Mouse (Mus musculus) embryo, embryonic 11.5 days (tissue): ENCODE data around the gene AY358078.
A peak's percentile ranks its signal among the peaks of the same experiment; 100 is the strongest.
"Not testable (repeated sequence)": the region's sequence is repeated elsewhere in the genome, so short reads cannot be mapped to it uniquely, and the experiment has no call there.

Experiments
- DNase-seq: peaks from one replicate; pipeline ENCODE4 v3.0.0-alpha.2; 2012; ENCODE audit warnings: low read depth, low spot score

The AY358078 gene

DNA sequence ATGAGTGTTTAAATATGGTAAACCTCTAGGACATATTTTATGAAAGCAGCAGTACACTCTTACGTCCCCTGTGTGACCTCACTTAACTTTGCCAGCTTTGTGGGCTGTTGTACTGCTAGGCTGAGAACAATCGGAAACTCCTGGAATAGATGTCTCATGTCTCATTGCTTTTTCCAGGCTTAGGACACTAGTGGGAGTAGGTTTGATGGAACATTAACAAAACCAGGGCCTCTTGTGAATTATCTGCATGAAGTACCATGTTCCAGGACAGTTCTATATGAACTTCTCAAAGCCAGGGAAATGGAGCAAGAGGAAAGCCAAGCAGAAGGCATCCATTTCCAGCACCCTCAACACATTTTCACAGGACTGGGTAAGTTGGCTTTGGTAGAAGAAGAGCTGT lies at the start of gene AY358078:
TSS of gene AY358078 (plus strand) at position 301 of the 400 bp plus-strand sequence.
- DNase-seq = no peak

DNA sequence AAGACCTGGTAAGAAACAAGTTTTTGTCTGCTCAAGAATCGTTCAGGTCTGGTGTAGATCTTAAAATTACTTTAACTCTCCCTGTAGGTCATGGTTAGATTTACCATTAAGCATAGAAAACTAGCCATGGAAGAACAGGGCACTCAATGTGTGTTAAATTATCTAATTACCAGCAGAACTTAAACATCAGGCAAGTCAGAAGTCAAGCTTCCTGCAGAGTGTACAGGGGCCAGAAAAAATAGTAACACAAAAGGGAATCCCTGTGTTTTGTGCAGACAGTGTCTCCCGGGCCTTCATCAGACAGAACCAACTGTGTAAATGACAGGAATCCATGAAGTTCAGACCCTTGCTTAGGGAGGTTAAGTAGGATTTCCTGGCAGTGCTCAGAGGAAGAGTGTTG lies 43.9 kb upstream of the AY358078 start:
- no peak for DNase-seq

DNA sequence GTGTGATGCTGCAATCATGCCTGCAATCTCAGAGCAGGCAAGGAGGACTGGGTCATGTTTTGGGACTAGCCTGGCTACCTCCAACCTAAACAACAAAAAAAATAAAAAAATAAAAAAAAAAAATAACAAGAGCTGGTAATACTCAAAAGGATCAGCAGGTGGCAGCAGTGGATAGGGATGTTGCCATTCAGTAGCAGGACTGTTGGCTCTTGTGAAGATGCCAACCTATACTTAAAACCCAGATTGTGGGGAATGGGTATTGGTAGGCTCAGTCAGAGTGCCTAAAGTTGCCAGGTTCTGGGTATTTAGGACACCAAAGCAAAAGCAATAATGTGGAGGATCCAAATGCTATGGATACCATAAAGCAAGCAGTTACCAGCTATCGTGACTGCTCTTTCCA lies 28.5 kb upstream of the AY358078 start:
- not testable (repeated sequence) for DNase-seq

DNA sequence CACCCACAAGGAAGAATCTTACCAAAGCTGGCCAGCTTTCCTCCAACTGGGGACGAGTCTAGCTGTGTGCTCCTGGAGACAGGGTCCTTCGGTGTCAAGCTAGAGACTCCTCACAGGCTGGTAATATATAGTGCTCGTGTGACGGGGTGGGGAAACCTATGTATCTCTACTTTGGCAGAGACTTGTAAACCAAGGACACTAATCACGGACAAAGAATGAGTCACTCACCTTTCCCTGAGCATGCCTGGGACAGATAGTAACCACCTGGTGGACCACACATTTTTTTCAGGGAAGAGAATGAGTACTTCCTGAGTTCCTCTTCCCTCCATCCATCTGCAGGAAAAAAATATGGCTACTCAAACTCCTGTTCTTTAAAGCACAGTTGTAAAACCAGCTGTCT lies 26.4 kb upstream of the AY358078 start, which contains the start of gene Ang4:
TSS of gene Ang4 (minus strand) at position 101 of the 400 bp plus-strand sequence.
- no peak for DNase-seq

DNA sequence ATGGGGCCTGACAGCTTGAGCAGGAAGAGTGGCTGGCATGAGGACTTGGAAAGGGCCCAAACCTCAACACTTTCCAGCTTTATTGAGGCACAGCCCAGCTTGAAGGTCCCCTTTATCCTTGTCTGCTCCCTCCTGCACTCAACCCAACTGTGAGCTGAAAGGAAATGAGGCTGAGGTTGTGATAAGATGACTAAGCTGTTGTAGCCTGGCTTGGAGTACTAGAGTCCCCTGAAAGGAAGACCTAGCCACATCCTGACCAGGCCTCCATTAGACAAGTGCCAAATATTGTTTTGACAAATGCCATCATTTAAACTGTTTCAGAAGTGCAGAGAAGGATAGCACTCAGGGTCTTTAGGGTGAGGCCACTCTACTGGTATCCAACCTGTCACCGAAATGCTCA lies 22.1 kb upstream of the AY358078 start:
- no peak for DNase-seq

DNA sequence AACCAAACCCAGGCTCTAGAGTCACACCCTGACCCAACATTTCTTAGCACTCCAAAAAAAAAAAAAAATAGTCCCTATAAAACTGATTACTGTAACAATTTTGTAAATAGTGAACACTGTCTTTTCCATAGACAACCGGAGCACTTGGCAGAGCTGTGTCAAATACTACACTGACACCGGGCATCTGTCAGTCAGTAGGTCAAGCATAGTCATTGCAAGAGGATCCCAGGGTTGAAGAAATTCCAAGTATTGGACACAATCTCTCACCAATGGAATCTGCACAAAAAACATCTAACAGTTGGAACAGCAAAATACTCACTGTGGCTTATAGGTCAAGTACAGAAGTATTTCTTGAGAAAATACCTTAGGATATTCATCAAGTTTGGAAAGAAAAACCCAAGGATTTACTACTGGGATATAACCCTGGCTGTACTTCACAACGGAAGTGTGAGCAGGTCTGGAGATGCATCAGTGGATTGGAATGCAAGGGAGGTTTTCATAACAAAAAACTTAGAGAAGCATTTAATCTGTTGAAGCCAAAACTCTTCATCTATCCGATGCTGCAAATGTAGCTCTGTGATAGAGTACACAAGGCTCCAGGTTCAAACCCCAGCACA lies 20.9 kb upstream of the AY358078 start:
- DNase-seq = no peak

DNA sequence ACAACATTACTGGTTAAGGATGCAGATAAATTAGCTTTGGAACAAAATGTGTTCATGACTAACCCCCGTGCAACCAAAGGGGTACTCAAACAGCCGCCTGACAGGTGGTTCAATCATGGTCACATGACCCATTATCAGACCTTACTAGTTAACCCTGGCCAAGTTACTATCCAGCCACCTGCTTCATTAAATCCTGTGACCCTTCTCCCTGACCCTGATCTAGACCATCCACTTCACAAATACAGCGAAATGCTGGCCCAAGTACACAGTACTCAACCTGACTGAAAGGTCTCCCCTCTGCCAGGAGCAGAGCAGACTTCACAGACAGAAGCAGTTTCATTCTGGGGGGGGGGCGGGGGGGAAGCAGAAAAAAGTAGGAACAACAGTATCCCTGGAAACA lies 13.5 kb upstream of the AY358078 start:
- DNase-seq = no peak

DNA sequence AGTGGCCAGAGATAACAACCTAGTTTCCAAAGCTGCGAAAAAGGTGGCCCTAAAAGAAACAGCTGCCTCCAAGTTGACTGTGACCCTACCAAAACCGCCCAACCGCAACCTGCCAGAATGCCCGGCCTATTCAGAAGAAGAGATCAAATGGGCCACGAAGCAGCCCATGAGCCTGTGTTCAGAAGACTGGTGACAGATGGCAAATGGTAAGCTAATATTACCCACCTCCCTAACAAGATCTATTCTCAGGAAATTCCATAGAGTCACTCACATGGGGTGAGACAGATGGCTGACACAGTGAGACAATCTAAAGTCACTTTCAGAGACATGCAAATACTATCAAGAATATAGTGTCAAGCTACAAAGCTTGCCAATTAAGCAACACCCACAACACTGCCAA lies 12.8 kb upstream of the AY358078 start:
- DNase-seq = no peak

DNA sequence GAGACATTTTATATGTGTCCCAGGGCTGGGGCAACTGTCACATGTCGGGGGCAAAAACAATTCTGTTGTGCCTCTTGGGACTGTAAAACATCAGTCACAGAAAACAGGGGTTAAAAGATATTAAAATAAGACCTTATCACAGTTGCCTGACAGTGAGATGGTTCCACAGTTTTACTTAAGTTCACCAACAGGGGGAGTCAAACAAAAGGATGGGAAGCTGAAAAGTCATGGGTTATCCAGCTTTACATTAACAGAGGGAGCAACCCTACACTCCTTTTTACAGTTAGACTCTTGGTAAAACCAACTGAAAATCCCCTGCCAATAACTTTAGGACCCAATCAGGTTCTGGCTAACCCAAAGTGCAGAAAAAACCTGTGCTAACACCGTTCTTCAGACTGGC lies 10.7 kb upstream of the AY358078 start:
- DNase-seq = no peak

DNA sequence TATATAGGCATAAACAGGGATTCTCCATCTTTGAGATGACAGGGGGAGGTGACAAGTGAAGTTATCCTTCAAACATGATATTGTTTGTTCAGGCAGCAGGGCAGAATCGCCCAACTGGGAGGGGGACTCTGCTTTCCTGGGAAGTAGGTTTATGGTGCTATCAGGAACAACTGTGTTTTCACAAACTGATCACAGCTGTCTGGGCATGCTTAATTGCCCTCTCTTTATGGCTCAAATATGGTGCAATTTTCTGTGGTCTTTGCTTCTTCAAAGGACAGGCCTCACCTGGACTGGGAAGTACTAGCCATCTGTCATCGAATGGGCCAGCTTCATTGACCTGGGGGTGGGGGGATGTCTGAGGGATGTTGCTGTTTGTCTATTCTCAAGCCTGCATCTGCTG lies 5.7 kb upstream of the AY358078 start:
- DNase-seq = no peak

DNA sequence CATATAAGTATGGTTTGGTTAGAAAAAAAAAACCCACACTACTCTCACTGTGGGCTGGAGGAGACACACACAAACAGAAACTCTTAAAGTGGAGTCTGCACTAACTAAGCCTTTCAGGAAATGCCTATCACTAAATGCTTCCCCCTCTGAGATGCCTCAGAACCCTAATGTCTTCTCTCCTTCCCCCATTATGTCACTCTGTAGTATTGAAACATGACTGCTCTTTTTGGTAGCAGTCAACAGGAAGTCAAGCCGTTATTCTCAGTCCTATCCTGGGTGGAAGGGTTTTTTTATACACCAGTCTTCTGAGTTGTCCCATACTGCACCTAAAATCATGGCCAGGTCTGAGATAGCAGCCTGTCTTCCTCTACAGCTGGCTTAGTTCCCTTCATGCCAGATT lies 26.8 kb downstream of the AY358078 start:
- DNase-seq = no peak

DNA sequence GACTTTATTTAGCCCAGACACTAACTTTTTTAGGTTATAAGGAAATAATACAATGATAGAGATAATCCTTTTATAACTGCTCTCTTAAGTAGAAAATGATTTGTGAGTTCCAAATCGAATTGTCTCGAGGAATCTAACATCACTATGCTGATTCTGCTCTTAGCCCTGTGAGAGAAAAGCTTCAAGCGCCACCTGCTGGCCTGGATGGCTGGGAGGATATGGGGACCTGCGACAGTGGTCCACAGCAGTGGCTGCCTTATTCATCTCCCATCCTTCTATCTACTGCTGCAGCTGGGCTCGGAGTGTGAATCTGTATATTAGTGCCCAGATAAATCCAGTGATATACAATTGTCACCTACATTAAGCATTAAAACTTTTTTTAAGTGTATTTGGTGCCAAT lies 28.0 kb downstream of the AY358078 start:
- not testable (repeated sequence) for DNase-seq

DNA sequence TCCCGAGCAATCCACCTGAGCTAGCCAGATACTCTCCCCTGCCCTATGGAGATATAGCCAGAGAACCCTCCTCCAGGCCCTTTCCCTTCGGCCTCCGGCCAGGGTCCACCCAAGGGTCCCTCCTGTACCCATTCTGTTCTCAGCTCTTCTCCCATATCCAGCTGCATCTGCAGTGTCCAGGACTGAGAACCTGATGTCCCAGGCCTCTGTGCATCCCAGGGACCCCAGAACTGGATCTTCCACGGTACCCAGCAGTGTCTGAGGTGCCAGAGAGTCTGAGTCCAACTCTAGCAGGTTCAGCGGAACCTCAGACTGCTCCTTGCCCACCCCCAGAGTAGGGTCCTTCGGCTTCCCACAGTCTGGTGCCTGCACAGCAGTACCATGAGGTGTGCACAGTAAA lies 29.3 kb downstream of the AY358078 start:
- no peak for DNase-seq

DNA sequence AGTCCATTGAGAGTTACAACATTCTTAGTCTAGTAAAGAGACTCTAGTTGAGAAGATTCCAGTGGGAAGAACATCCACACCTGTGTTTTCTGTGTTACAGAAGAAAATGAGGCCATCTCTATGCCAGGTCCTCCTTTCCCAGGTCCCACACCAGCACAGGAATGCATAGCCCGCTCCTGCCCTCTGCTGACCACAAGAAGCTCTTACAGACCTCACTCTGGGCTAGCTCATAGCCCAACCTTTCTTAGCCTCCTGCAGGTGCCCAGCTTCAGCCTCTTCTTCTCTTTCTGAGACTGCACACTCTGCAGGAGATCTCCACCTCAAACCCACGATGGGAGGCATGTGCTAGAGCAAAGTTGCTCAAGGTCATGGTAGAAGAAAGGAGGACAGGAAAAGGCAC lies 38.6 kb downstream of the AY358078 start:
- not testable (repeated sequence) for DNase-seq

DNA sequence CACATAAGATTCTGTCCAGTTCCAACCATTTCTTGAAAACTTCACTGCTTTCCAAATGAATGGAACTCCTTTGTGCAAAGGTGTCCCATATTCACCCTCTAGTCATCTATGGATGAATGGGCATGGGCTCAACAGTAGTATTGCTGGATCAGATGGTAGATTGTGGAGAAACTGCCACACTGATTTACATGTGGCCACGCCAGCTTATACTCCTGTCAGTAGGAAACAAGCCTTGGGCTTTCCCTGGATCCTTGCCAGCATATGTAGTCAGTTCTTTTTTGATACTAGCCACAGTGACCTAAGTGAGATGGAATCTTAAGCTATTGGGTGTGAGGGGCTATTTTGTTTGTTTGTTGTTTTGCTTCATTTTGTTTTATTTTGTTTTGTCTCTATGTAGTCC lies 42.4 kb downstream of the AY358078 start:
- DNase-seq = no peak

DNA sequence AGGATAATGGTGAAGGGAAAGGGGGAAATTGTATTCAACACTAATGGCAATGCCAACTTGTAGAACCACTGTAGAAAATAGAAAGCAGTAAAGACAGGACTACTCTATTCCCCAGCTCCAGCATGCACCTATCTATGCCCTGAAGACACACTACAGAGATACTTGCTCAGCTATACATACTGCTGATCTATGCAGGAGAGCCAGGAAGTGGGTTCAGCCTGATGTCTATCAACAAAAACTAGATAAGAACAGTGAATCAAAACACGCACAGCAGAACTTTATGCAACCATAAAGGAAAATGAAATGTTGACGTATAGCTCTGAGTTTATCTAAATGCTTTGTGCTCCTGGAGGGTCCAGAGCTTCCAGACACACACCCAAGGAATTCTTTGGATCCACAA lies 42.9 kb downstream of the AY358078 start:
- DNase-seq = no peak

DNA sequence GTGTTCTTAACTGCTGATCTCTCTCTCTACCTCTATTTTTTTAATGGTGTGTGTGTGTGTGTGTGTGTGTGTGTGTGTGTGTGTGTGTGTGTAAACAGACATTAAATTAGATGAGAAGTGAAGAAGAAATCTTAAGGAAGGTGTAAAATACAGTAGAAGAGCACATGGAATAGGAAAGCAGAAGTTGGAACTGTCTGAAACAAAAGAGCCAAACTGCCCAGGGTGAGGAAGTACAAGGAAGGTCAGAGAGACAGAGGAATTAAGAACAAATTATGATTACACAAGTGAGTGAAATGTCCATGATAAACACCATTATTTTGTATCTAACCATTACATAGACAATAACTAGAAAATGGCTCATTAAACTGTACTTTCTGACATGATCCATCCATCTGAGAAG lies 44.0 kb downstream of the AY358078 start:
- no peak for DNase-seq

DNA sequence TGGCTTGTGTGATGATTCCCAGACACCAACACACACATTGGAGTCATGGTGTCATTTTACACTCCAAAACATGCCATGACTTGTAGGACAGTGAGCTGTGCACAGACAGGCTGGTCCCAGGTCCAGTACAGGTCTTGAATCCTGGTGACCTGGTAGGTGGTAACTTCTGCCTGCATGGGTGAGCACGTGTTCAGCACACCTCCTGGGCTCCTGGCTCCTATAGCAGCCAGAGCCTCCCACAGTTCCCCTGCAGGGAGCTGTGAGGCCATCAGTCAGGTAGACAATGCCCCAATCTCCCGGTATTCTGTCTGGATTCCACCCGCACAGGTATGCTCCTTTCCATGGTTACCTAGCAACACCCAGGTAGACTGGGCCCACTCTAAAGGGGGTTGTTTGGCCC lies 46.7 kb downstream of the AY358078 start:
- DNase-seq = no peak

DNA sequence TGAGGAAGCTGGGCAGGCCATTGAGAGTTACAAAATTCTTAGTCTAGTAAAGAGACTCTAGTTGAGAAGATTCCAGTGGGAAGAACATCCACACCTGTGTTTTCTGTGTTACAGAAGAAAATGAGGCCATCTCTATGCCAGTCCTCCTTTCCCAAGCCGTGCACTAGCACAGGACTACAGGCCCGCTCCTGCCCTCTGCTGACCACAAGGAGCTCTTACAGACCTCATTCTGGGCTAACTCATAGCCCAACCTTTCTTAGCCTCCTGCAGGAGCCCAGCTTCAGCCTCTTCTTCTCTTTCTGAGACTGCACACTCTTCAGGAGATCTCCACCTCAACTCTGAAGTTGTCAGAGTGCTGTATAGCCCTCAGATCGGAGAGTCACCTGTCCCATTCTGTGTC lies 51.2 kb downstream of the AY358078 start:
- DNase-seq = not testable (repeated sequence)

DNA sequence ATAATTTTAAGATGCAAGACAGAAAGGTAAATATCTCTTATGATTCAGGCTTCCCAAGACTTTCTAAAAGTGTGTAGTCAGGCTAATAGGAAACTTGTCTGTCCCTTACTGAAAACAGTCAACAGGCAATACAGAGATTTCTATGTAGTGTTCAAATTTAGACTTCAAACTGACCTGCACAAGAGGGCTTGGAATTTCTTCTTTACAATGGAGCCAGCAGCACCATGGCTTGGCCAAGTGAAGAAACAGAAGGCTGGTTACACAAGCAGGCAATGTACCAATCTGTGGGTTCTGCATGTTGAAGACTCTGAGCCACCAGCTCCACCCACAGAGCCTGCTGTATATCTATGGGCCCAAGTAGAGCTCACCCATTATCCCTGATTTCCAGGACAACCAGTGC lies 53.6 kb downstream of the AY358078 start, which contains the start of gene Ear6:
TSS of gene Ear6 (plus strand) at position 301 of the 400 bp plus-strand sequence.
- no peak for DNase-seq

DNA sequence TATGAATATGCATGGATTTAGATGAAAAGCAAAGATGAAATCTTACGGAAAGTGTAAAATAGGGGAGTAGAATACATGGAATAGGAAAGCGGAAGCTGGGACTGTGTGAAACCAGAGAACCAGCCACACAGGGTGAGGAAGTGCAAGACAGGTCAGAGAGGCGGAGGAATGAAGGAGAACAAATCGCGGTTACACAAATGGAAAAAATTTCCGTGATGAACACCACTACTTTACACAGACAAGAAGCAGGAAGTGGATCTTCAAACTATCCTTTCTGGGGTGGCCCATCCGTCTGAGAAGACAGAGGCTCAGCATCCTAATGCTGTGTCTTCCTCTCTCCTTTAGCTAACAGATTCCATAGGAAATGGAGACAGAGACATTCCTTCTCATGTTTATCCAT lies 55.4 kb downstream of the AY358078 start:
- DNase-seq = not testable (repeated sequence)

DNA sequence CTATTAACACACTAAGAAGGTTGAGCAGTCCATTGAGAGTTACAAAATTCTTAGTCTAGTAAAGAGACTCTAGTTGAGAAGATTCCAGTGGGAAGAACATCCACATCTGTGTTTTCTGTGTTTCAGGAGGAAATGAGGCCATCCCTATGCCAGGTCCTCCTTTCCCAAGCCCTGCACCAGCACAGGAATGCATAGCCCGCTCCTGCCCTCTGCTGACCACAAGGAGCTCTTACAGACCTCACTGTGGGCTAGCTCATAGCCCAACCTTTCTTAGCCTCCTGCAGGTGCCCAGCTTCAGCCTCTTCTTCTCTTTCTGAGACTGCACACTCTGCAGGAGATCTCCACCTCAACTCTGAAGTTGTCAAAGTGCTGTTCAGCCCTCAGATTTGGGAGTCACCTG lies 63.8 kb downstream of the AY358078 start:
- peak; percentile 7 for DNase-seq

DNA sequence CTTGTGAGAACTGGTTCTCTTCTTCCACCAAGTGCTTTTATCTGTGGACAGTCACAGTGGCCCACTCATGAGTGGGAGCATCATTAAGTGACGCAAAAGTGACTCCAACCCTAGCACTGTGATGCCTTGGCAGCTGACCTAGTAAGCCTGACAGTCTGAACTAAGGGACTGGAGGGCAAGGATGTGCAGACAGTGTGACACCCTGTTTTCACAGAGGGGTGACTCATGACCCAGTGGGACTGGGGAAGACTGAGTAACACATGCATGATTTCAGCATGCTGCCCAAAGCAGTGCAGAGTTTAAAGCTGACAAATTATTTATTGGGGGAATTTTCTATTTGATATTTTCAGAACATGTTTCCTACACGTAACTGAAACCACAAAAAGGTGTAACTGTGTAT lies 70.9 kb downstream of the AY358078 start:
- DNase-seq = no peak

DNA sequence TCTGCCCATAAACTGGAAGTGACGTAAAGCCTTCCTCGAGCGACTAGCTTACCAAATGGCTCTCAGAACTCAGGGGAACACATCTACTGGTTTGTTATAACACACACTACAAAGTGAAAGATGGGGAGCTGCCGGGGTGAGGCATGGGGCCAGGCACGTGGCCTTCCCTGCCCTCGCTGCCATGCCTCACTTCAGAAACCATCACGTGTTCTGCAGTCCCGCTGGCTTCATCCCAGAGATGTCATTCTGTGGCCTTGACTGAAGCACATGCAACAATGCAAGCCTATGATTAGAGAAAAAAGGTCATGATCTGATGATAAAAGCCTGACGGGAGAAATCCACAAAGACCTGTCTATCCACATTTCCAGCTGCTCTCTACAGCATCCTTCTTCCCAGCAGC lies 71.9 kb downstream of the AY358078 start:
- no peak for DNase-seq
